Mouse (Mus musculus) small intestine, adult 2 months (tissue): Measurements from ENCODE around the gene Bmpr1b. TPM values are rescaled to one million over a fixed set of nuclear protein-coding genes. Genes with fewer than 3 reads are reported as not detected.

Experiments used
- H3K27ac ChIP-seq: fragments of 200-500 bp; 2 replicates; pipeline ENCODE4 v1.5.1; 2012; ENCODE audit warnings: low read depth, low read length, control low read depth, inconsistent platforms; ENCODE audit not compliant: insufficient read depth
- H3K27me3 ChIP-seq: fragments of 200-500 bp; 2 replicates; pipeline ENCODE4 v1.6.1; 2012; ENCODE audit warnings: mild to moderate bottlenecking, moderate library complexity, low read length, inconsistent platforms; ENCODE audit not compliant: control insufficient read depth, insufficient read depth
- H3K36me3 ChIP-seq: fragments of 200-500 bp; 2 replicates; pipeline ENCODE4 v1.6.1; 2012; ENCODE audit warnings: mild to moderate bottlenecking, low read length, control low read depth, inconsistent platforms; ENCODE audit not compliant: control insufficient read depth, insufficient read depth
- H3K4me1 ChIP-seq: fragments of 200-500 bp; 2 replicates; pipeline ENCODE4 v1.6.1; 2012; ENCODE audit warnings: low read length, inconsistent platforms, mixed read lengths; ENCODE audit not compliant: control insufficient read depth, insufficient read depth, insufficient read length
- H3K4me3 ChIP-seq: fragments of 200-500 bp; 2 replicates; pipeline ENCODE4 v1.5.1; 2012; ENCODE audit warnings: low read depth, mild to moderate bottlenecking, control low read depth, inconsistent platforms, low read length, moderate library complexity
- CTCF ChIP-seq: fragments of 200-500 bp; IDR thresholded peaks from 2 replicates; pipeline ENCODE4 v1.5.1; 2012; ENCODE audit warnings: low read depth, mild to moderate bottlenecking, control low read depth, inconsistent platforms, low read length, moderate library complexity, mixed read lengths; ENCODE audit not compliant: insufficient replicate concordance, insufficient read length; ENCODE audit errors: extremely low read depth
- POLR2A ChIP-seq: fragments of 200-500 bp; IDR thresholded peaks from 2 replicates; pipeline ENCODE4 v1.6.1; 2012; ENCODE audit warnings: low read depth, mild to moderate bottlenecking, control low read depth, inconsistent platforms, low read length, moderate library complexity
- WGBS: fragments of 180-500 bp; shearing (Covaris S2); methylation state at CpG from one replicate; pipeline ENCODE4 v1.1.7; 2018; 5-methylcytosine and 5-hydroxymethylcytosine counted together
- polyA plus RNA-seq: library from polyadenylated mRNA; depleted of rRNA; stranded (reverse); fragments of >200 nt; gene quantifications from 2 replicates; pipeline ENCODE4 v1.2.3, GENCODE M21; 2012

The Bmpr1b gene
- polyA plus RNA-seq, 1 experiment: not detected

DNA sequence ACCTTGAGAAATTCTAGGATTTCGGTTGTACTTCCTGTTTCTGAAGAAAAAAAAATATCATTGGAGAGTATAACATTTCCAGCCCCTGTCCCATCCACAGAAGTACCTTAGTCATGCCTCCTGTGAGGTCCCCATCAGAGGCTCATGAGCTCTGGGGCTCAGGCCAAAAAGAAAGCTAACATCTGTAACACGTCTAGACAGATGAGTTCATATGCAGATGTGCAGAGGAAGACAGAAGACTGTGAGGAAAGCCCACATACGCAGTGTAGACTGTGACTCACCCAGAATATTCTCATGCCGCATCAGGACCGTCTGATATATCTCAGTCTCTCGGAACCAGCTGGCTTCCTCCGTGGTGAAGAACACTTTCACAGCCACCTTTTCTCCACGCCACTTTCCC lies 312.1 kb downstream of the Bmpr1b start:
- no peak overlapping the region for H3K4me3 ChIP-seq
- WGBS: 84% methylated on average over 8 of the region's 8 CpGs

DNA sequence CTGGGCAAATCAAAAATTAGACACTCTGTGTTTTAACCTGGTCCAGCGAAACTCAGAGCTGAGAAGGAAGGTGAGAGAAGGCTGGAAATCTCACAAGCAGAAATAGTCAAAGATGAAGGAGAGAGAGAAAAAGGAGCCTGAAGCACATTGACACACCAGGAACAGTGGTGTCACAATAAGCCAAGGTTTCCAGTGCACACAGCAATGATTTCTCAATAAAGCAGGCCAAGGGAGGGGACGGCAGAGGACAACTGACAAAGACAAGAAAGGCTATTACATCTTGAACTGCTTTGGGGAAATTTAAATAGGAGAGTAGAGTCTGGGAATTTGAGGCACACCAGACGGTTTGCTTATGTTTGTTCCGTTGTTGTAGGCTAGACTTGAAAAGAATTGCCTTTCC lies 314.9 kb downstream of the Bmpr1b start:
- TF ChIP-seq POLR2A: no peak
- TF ChIP-seq CTCF: no peak
- WGBS: 79% methylated on average over 4 of the region's 4 CpGs

More for the DNA sequence above, 312.1 kb downstream of the Bmpr1b start:
- TF ChIP-seq CTCF (no peak), POLR2A (no peak)
- H3K27ac ChIP-seq: no peak overlapping the region
- no peaks in the 10 kb centered on the region for H3K4me1 ChIP-seq
- no peaks in the 10 kb centered on the region for H3K27me3 ChIP-seq
- no peaks in the 10 kb centered on the region for H3K36me3 ChIP-seq

DNA sequence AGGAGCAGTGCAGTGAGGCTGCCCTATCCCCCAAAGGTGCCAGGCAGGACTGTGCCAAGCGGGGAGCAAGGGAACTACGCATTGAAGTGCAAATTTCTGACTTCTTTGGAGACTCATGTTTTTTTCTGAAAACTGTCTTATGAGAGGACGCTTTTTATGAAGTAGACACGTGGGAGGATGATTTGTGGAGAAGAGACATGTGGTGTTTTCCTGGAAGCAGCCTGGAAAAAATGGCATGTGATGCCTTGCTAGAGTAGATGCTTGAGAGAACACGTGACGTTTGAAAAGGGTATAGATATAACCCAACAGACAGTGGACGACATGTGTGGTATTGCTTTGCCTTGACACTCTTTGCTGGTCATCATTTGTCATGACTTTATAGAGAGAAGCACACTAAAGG lies 319.1 kb downstream of the Bmpr1b start:
- WGBS: 80% methylated on average over 7 of the region's 7 CpGs
- Histone ChIP-seq H3K27me3 (no peaks in the 10 kb centered on the region), H3K4me1 (no peaks in the 10 kb centered on the region), H3K36me3 (no peaks in the 10 kb centered on the region), H3K4me3 (no peak overlapping the region), H3K27ac (no peak overlapping the region)
- TF ChIP-seq CTCF (no peak), POLR2A (no peak)

More for the DNA sequence above, 314.9 kb downstream of the Bmpr1b start:
- Histone ChIP-seq H3K4me3 (no peak overlapping the region), H3K27me3 (no peaks in the 10 kb centered on the region), H3K27ac (no peak overlapping the region), H3K4me1 (no peaks in the 10 kb centered on the region), H3K36me3 (no peaks in the 10 kb centered on the region)

DNA sequence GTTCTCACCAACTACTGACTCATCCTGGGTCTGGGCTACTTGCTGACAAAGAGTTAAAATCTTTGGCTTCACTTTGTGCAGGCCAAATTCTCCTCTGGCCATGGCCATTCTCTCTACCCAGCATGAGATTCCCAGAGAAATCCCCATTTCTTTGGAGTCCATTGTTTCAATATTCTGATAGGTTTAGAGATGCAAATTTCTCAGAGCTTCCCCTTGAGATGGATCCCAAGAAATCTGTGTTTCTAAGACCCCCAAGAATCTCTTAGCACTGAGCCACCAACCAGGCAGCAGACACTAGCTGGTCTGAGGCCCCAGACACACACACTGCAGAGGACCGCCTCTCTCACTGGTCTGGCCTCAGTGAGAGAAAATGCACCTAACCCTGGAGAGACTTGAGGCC lies 320.0 kb downstream of the Bmpr1b start:
- no peaks in the 10 kb centered on the region for H3K27me3 ChIP-seq
- no peaks in the 10 kb centered on the region for H3K4me1 ChIP-seq
- no peak overlapping the region for H3K27ac ChIP-seq
- H3K36me3 ChIP-seq: no peaks in the 10 kb centered on the region
- TF ChIP-seq CTCF (no peak), POLR2A (no peak)
- WGBS: 75% methylated on average over 1 of the region's 1 CpGs
- H3K4me3 ChIP-seq: no peak overlapping the region

DNA sequence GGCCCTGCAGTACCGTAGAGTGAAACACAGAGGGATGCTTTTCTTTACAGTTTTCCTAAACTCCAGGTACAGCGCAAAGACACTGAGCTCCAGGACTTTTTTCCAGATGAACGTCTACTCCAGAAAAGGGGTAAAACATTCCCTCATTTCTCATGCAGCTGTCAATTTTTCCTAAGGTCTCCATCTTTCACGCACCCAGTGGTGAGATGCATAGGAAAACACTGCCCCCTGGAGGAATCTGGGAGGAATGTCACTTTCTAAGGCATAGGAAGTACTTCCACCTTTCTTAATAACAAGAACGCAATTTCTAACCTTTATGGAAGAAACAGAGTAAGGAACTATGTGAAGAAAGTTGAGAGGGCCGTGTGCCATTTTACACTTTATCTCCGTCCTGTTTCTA lies 330.4 kb downstream of the Bmpr1b start:
- Histone ChIP-seq H3K4me1 (no peaks in the 10 kb centered on the region), H3K27ac (no peak overlapping the region), H3K36me3 (no peaks in the 10 kb centered on the region), H3K4me3 (no peak overlapping the region), H3K27me3 (no peaks in the 10 kb centered on the region)
- no peak for TF ChIP-seq POLR2A
- TF ChIP-seq CTCF: no peak
- WGBS: 45% methylated on average over 7 of the region's 7 CpGs

DNA sequence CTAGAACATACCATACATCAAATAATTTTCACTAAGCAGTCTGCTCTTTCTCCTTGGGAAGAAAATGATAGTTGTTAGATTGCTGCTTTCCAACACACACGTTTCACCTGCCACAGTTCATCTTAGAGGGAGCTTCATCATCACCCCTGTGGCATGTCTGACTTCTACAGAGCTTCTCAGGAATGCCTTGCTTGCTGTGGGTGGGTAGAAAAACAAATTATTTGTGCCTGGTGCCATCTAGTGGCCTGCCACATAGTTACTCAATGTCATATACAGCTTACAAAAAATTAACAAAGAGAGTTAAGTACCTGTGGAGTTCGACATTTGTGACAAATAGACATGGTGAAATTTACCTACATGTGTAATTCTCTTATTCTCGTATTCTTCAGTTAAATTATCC lies 338.1 kb downstream of the Bmpr1b start:
- Histone ChIP-seq H3K27me3 (no peaks in the 10 kb centered on the region), H3K27ac (no peak overlapping the region), H3K36me3 (no peaks in the 10 kb centered on the region), H3K4me1 (no peaks in the 10 kb centered on the region), H3K4me3 (no peak overlapping the region)
- TF ChIP-seq CTCF: no peak
- TF ChIP-seq POLR2A: no peak
- WGBS: 13% methylated on average over 3 of the region's 3 CpGs

DNA sequence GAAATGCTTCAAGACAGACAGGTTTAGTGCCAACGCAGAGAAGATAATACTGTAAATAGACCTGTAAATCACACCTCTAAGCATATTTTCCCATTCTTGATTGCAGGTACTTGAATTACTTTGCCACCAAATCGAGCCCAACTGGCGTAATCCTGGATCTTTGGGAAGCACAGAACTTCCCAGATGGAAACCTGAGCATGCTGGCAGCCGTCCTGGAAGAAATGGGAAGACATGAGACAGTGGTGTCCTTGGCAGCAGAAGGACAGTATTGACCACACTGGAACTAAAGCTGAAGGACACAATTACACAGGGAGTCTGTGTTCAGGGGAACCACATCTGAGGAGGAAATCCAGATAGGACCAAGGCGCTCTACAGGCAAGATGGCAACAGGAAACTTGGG lies 340.9 kb downstream of the Bmpr1b start:
- Histone ChIP-seq H3K27ac (no peak overlapping the region), H3K4me3 (no peak overlapping the region), H3K27me3 (no peaks in the 10 kb centered on the region), H3K4me1 (no peaks in the 10 kb centered on the region), H3K36me3 (no peaks in the 10 kb centered on the region)
- 75% methylated on average over 5 of the region's 5 CpGs for WGBS
- TF ChIP-seq CTCF (no peak), POLR2A (no peak)
